Mouse (Mus musculus) heart, embryonic 14.5 days (tissue): ENCODE measurements around the gene Vmp1. TPM values are rescaled to one million over a fixed set of nuclear protein-coding genes. Genes with fewer than 3 reads are reported as not detected.
A peak's percentile ranks its signal among the peaks of the same experiment; 100 is the strongest.

Experiments
- ATAC-seq: fragments of 200-750 bp; cut with Nextera tagmentation; 2 replicates; pipeline ENCODE4 v1.8.0; 2017; ENCODE audit warnings: low read depth, moderate TSS enrichment; ENCODE audit not compliant: insufficient number of reproducible peaks, insufficient read depth, low FRiP score
- H3K27ac ChIP-seq, 2 experiments: fragments of 200-500 bp in 1 of 2; fragments of 300-500 bp in 1 of 2; sonication (generic) in 1 of 2; replicated peaks in 1 of 2; 2 replicates each; pipeline ENCODE4 v1.5.1; 2012 to 2014; ENCODE audit warnings: low read depth in 2 of 2, low read length in 2 of 2, control low read depth in 1 of 2, mild to moderate bottlenecking in 1 of 2, mixed read lengths in 1 of 2; ENCODE audit not compliant: control insufficient read depth in 1 of 2, insufficient read depth in 1 of 2
- H3K27me3 ChIP-seq: fragments of 300-500 bp; sonication (generic); 2 replicates; pipeline ENCODE4 v1.6.1; 2014; ENCODE audit warnings: mild to moderate bottlenecking, low read length, control low read depth; ENCODE audit not compliant: control insufficient read depth, insufficient read depth
- H3K36me3 ChIP-seq: fragments of 300-500 bp; sonication (generic); 2 replicates; pipeline ENCODE4 v1.6.1; 2014; ENCODE audit warnings: mild to moderate bottlenecking, control low read depth, low read length, mixed read lengths; ENCODE audit not compliant: control insufficient read depth, insufficient read depth
- H3K4me1 ChIP-seq, 2 experiments: fragments of 200-500 bp in 1 of 2; fragments of 300-500 bp in 1 of 2; sonication (generic) in 1 of 2; 2 replicates each; pipeline ENCODE4 v1.6.1; 2012 to 2014; ENCODE audit warnings: low read length in 2 of 2, control low read depth in 1 of 2, mixed read lengths in 1 of 2; ENCODE audit not compliant: control insufficient read depth in 2 of 2, insufficient read depth in 2 of 2
- H3K4me2 ChIP-seq: fragments of 300-500 bp; sonication (generic); 2 replicates; pipeline ENCODE4 v1.6.1; 2014; ENCODE audit warnings: mild to moderate bottlenecking, low read length
- H3K4me3 ChIP-seq, 2 experiments: fragments of 200-500 bp in 1 of 2; fragments of 300-500 bp in 1 of 2; sonication (generic) in 1 of 2; 2 replicates each; pipeline ENCODE4 v1.5.1; 2012 to 2014; ENCODE audit warnings: low read length in 2 of 2, mild to moderate bottlenecking in 2 of 2, control low read depth in 1 of 2, low read depth in 1 of 2, moderate library complexity in 1 of 2; ENCODE audit not compliant: control insufficient read depth in 1 of 2, insufficient read depth in 1 of 2
- H3K9ac ChIP-seq: fragments of 300-500 bp; sonication (generic); 2 replicates; pipeline ENCODE4 v1.6.1; 2014; ENCODE audit warnings: mild to moderate bottlenecking, low read length
- H3K9me3 ChIP-seq: fragments of 300-500 bp; sonication (generic); 2 replicates; pipeline ENCODE4 v1.6.1; 2016; ENCODE audit warnings: low read length, control low read depth; ENCODE audit not compliant: control insufficient read depth
- WGBS: fragments of 180-500 bp; shearing (Covaris S2); extraction: QIAGEN DNeasy Blood & Tissue Kit; methylation state at CpG from one replicate; pipeline ENCODE4 v1.1.7; 2014; 5-methylcytosine and 5-hydroxymethylcytosine counted together
- polyA plus RNA-seq: library from polyadenylated mRNA; unstranded; fragments of >200 nt; fragmentation: Nextera tagmentation; extraction: Ambion mirVana; gene quantifications from 2 replicates; pipeline ENCODE4 v1.2.1, GENCODE M21; 2014

Vmp1 gene
- polyA plus RNA-seq, 1 experiment from 2014 or later: 101 TPM

DNA sequence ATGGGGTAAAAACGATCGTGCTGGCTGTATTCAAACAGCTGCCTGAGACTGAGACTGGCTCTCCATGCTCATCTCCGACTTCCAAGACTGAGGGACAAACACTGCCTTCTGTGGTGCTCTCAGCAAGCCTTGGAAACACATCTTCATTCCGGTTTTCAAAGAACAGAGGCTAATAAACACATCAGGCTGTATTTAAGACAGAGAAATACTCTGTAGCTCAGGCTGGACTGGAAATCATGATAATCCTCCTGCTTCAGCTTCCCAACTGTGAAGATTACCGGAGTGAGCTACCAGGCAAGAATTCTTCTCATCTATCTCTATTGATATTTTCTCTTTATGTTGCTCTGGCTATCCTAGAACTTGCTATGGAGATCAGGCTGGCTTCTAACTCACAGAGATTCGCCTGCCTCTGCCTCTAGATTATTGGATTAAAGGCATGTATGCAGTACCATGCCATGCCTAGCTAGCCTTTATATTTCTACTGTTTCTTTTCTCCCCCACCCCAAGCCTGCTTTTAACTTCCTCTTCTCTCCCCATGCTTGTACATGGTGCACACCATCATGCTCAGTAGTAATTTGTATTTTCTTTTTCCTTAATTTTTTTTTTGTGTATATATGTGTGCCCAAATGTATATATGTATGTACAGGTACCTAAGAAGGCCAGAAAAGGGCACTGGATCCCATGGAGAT, 89.3 kb downstream of the Vmp1 start:
- Histone ChIP-seq H3K4me1 (peaks cover 4 to 19% of the 10 kb centered on the region in 2 experiments), H3K9me3 (no peaks in the 10 kb centered on the region), H3K4me3 (no peak overlapping the region), H3K9ac (no peak overlapping the region), H3K36me3 (no peaks in the 10 kb centered on the region), H3K4me2 (no peak overlapping the region), H3K27me3 (no peaks in the 10 kb centered on the region), H3K27ac (peak overlapping the region in 1 of 2 experiments; percentile 34; a peak in 2 of 4 replicates)
- no peak for ATAC-seq
- WGBS: 82% methylated on average over 6 of the region's 6 CpGs

DNA sequence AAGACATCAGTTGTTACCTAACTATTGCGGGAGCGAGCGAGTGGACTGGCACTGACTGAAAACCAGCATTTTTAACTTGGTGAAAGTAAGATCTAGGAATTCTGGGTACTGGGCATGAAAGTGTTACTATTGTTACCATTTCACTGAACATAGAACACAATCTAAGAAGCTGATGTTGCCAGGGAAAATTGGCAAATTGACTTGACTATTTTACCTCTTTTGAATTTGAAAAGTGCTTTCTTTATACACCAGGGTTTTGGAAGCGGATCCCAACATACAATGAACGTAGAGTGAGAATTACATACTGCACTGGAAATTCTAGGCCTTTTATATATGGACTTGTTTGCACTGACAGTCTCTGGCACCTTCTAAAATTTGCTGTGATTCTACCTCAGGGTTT, 90.2 kb downstream of the Vmp1 start:
- no peaks in the 10 kb centered on the region for H3K36me3 ChIP-seq
- H3K9ac ChIP-seq: 0 out of 2 replicates have a peak overlapping the region, but pooled peaks have one; percentile 3
- 78% methylated on average over 5 of the region's 5 CpGs for WGBS
- peaks cover 4 to 19% of the 10 kb centered on the region in 2 experiments for H3K4me1 ChIP-seq
- H3K27me3 ChIP-seq: no peaks in the 10 kb centered on the region
- H3K9me3 ChIP-seq: no peaks in the 10 kb centered on the region
- no peak overlapping the region; the same call in 1 of the 2 replicates for H3K4me2 ChIP-seq
- H3K27ac ChIP-seq: peak overlapping the region; percentile 34 to 49; a peak in 3 of 4 replicates
- no peak for ATAC-seq
- H3K4me3 ChIP-seq: no peak overlapping the region

DNA sequence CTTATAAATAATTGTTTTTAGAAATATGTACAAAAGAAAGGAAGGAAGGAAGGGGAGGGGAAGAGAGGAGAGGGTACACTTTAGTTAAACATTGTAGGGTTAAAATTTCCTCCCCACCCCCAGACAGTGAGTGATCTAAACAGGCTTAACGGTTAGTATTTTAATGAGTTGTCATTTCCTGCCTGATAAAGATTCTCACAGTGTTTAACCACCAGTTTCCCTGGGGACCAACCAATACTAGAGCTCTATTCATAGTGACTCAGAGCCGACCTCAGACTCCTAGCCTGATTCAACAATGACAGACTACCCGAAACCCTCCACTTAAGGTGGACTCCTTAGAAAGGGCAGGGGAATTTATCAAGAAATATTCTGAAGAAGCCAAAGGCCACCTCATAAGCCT, 90.6 kb downstream of the Vmp1 start:
- Histone ChIP-seq H3K36me3 (no peaks in the 10 kb centered on the region), H3K27ac (peak overlapping the region; percentile 49 to 74; a peak in 3 of 4 replicates)
- WGBS: 16% methylated on average over 3 of the region's 3 CpGs

DNA sequence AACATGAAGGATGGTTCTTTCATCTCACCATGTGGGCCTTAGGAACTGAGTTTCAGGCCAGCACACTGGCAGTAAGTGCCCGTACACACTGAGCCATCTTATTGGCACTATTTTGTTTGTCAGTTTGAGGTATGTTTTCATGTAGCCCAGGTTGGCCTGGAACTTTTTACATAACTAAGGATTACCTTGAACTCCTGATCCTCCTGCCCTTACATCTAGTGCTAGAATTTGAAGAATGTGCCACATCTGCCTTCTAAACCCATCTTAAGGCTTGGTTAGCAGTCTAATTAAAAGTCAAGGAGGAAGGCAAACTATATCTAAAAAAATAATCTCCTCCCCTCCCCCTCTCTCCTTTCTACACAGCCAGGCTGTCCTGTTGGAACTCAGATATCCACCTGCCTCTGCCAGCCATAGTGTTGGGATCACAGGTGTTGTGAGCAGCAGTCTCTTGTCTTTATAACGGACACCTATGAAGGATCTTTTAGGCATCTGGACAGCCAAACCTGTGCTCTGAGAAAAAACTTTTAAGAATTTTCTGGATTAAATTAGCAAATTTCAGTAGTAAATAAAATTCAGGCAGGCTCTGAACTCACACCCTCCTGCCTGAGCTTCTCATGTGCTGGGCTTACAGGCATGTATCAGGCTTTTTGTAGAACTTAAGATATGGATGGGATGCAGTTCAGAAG, 91.6 kb downstream of the Vmp1 start:
- Histone ChIP-seq H3K9me3 (no peaks in the 10 kb centered on the region), H3K36me3 (no peaks in the 10 kb centered on the region), H3K9ac (no peak overlapping the region), H3K4me3 (no peak overlapping the region), H3K4me2 (no peak overlapping the region), H3K4me1 (peaks cover 5 to 29% of the 10 kb centered on the region in 2 experiments), H3K27ac (peak overlapping the region; percentile 68 to 74; a peak in 3 of 4 replicates), H3K27me3 (no peaks in the 10 kb centered on the region)
- WGBS: 81% methylated on average over 2 of the region's 2 CpGs
- ATAC-seq: no peak

More for the DNA sequence above, 90.6 kb downstream of the Vmp1 start:
- Histone ChIP-seq H3K4me2 (no peak overlapping the region; the same call in 1 of the 2 replicates), H3K4me3 (no peak overlapping the region), H3K27me3 (no peaks in the 10 kb centered on the region), H3K4me1 (peaks cover 4 to 22% of the 10 kb centered on the region in 2 experiments), H3K9me3 (no peaks in the 10 kb centered on the region), H3K9ac (0 out of 2 replicates have a peak overlapping the region, but pooled peaks have one; percentile 3)
- peak; percentile 77 for ATAC-seq

DNA sequence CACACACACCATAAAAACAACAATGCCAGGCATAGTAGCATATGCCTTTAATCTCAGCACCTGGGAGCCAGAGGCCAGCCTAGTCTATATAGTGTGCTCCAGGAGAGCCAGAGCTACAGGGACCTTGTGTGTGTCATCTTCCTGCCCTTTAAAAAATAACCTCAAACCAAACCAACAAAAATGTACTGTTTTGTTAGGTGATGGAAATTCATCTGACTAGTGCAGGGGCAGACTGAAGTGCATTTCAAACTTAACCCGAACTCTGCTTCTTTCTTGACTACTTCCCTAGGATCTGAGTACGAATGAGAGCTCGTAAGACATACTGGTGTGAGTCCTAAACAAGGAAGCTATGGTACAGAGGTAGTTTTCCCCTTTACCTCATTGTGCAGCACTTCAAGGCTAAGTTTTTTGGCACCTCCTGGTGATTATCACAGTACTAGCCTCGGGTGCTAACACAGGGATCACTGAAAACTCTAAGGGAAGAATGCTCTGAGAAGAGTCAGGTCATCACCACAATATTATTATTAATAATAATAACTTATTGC, 92.3 kb downstream of the Vmp1 start:
- peaks cover 5 to 29% of the 10 kb centered on the region in 2 experiments for H3K4me1 ChIP-seq
- no peak overlapping the region for H3K4me3 ChIP-seq
- no peaks in the 10 kb centered on the region for H3K9me3 ChIP-seq
- no peak for ATAC-seq
- 77% methylated on average over 4 of the region's 4 CpGs for WGBS
- H3K36me3 ChIP-seq: no peaks in the 10 kb centered on the region
- H3K27ac ChIP-seq: no peak overlapping the region
- no peak overlapping the region for H3K9ac ChIP-seq
- H3K4me2 ChIP-seq: no peak overlapping the region
- H3K27me3 ChIP-seq: no peaks in the 10 kb centered on the region

DNA sequence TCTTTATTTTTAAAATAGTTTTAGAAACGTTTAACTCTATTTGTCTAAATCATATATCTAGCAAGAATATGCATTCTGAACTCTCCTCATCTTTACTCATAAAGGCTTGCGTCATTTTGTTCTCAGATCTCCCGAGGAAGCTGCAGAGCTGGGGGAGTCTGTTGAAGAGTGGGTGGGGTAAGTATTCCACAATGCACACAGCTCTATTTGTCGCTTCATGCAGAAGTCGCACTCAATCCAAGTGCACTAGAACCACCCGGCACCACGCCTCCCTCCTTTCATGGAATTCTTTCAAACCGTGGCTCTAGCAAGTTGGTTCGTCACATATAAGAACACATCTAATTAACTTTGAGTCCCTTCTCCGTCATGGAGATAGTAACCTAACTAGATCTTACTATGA, 93.1 kb downstream of the Vmp1 start:
- no peaks in the 10 kb centered on the region for H3K9me3 ChIP-seq
- peaks cover 5 to 29% of the 10 kb centered on the region in 2 experiments for H3K4me1 ChIP-seq
- H3K36me3 ChIP-seq: no peaks in the 10 kb centered on the region
- ATAC-seq: no peak
- no peaks in the 10 kb centered on the region for H3K27me3 ChIP-seq
- no peak overlapping the region for H3K4me2 ChIP-seq
- no peak overlapping the region for H3K9ac ChIP-seq
- 86% methylated on average over 10 of the region's 10 CpGs for WGBS
- no peak overlapping the region for H3K4me3 ChIP-seq
- no peak overlapping the region for H3K27ac ChIP-seq

DNA sequence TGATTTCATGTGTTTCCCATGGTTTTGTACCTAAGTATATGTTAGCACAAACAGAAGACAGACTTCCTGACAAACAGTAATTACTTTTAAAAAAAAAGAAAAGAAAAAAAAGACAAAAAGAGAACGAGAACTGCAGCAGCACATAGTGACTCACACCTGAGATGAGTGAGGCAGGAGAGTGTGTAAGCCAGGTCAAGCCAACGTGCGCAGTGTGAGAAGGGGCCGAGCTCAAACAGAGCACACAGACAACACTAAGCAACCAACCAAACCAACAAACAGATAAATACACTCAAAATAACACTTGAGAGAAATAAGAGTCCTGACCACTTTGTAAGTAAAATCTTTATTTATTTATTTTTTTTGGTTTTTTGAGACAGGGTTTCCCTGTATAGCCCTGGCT, 93.6 kb downstream of the Vmp1 start:
- no peak overlapping the region for H3K4me2 ChIP-seq
- 84% methylated on average over 4 of the region's 4 CpGs for WGBS
- H3K36me3 ChIP-seq: 0 out of 2 replicates have a peak, but pooled peaks cover 1% of the 10 kb centered on the region
- no peak for ATAC-seq
- no peak overlapping the region for H3K27ac ChIP-seq
- H3K4me1 ChIP-seq: peaks cover 5 to 31% of the 10 kb centered on the region in 2 experiments
- no peak overlapping the region for H3K4me3 ChIP-seq
- H3K9me3 ChIP-seq: no peaks in the 10 kb centered on the region
- H3K27me3 ChIP-seq: no peaks in the 10 kb centered on the region
- H3K9ac ChIP-seq: no peak overlapping the region
